Mouse (Mus musculus) hindbrain, embryonic 14.5 days (tissue): ENCODE results near the gene Brca1. TPM values are rescaled to one million over a fixed set of nuclear protein-coding genes. Genes with fewer than 3 reads are reported as not detected.

Experiments
- ATAC-seq: fragments of 200-750 bp; cut with Nextera tagmentation; 2 replicates; pipeline ENCODE4 v1.8.0; 2017; ENCODE audit warnings: moderate number of reproducible peaks, mild to moderate bottlenecking, moderate TSS enrichment, moderate library complexity; ENCODE audit not compliant: low FRiP score
- DNase-seq: peaks from one replicate; pipeline ENCODE4 v3.0.0-alpha.2; 2015; ENCODE audit warnings: low spot score
- H3K27ac ChIP-seq: fragments of 300-500 bp; sonication (generic); 2 replicates; pipeline ENCODE4 v1.5.1; 2014; ENCODE audit warnings: mild to moderate bottlenecking, moderate library complexity
- H3K27me3 ChIP-seq: fragments of 300-500 bp; sonication (generic); 2 replicates; pipeline ENCODE4 v1.6.1; 2014; ENCODE audit warnings: mild to moderate bottlenecking, low read length, mixed read lengths; ENCODE audit not compliant: control insufficient read depth, insufficient read depth
- H3K36me3 ChIP-seq: fragments of 300-500 bp; sonication (generic); replicated peaks from 2 replicates; pipeline ENCODE4 v1.6.1; 2014; ENCODE audit not compliant: control insufficient read depth, insufficient read depth
- H3K4me1 ChIP-seq: fragments of 300-500 bp; sonication (generic); replicated peaks from 2 replicates; pipeline ENCODE4 v1.6.1; 2014; ENCODE audit warnings: antibody characterized with exemption, low read length, mixed read lengths; ENCODE audit not compliant: control insufficient read depth, insufficient read depth
- H3K4me2 ChIP-seq: fragments of 300-500 bp; sonication (generic); replicated peaks from 2 replicates; pipeline ENCODE4 v1.6.1; 2014; ENCODE audit warnings: mild to moderate bottlenecking, moderate library complexity
- H3K4me3 ChIP-seq: fragments of 300-500 bp; sonication (generic); replicated peaks from 2 replicates; pipeline ENCODE4 v1.5.1; 2014; ENCODE audit warnings: mild to moderate bottlenecking, low read length
- H3K9ac ChIP-seq: fragments of 300-500 bp; sonication (generic); 2 replicates; pipeline ENCODE4 v1.6.1; 2014
- H3K9me3 ChIP-seq: fragments of 300-500 bp; sonication (generic); 2 replicates; pipeline ENCODE4 v1.6.1; 2016; ENCODE audit warnings: low read length; ENCODE audit not compliant: control insufficient read depth
- WGBS: fragments of 180-500 bp; shearing (Covaris S2); extraction: QIAGEN DNeasy Blood & Tissue Kit; methylation state at CpG from one replicate; pipeline ENCODE4 v1.1.7; 2014; 5-methylcytosine and 5-hydroxymethylcytosine counted together
- polyA plus RNA-seq: library from polyadenylated mRNA; unstranded; fragments of >200 nt; fragmentation: Nextera tagmentation; extraction: Ambion mirVana; gene quantifications from 2 replicates; pipeline ENCODE4 v1.2.1, GENCODE M21; 2014

Brca1 gene
- polyA plus RNA-seq, 1 experiment from 2014 or later, result 3.2 TPM

DNA sequence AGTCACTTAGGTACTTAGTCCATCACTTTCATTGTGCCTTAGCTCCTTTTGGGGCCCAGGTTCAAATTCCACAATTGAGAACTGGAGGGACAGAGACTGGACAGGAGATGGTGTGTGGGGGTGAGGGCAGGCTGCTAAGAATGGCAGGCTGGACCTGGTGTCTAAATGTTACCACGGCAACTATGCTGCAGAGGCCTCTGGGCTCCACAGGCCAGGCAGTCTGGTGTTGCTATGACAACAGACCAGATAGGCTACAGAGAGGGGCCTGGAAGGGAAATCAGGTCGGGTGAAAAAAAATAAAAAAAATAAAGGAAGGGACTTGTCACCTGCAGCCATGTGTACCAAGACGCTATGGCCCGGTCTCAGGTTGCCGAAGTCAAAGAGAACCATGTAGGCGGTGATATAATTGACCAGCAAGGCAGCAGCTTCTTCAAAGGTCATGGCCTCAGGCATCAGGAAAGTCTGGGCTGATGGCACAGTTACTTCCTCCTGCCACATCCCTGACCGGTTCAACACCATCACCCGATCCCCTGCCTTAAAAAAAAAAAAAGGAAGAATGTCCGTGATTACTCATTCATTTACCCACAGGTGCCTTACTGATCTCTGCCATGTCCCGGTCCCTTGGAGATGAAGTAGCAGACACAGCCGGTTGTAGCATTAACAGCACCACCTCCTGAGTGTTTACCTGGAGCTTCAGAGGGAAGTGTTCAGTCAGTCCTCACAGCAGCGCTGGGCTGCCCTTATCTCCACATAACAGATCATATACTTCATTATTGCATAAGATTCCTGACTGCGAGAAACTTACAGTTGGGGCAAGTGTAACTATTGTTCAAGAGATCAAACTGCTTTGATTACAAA, 88.9 kb downstream of the Brca1 start:
- H3K9me3 ChIP-seq, result no peaks in the 10 kb centered on the region
- H3K9ac ChIP-seq, result peak overlapping the region; percentile 84; the same call in 1 of the 2 replicates
- H3K4me1 ChIP-seq, result peaks cover 34% of the 10 kb centered on the region
- peak overlapping the region; percentile 64 for H3K4me3 ChIP-seq
- 25% methylated on average over 13 of the region's 13 CpGs for WGBS
- H3K27ac ChIP-seq, result peak overlapping the region; percentile 51; the same call in 1 of the 2 replicates
- H3K27me3 ChIP-seq, result no peaks in the 10 kb centered on the region
- peaks cover 53% of the 10 kb centered on the region for H3K36me3 ChIP-seq
- peak overlapping the region; percentile 80 for H3K4me2 ChIP-seq
- DNase-seq (peak; percentile 44), ATAC-seq (no peak)

GRCm38 (mm10) chr11:101462141-101462540, 89.6 kb downstream of the Brca1 start:
- WGBS, result 54% methylated on average over 14 of the region's 14 CpGs
- Histone ChIP-seq H3K4me3 (no peak overlapping the region), H3K4me2 (peak overlapping the region; percentile 80), H3K36me3 (peaks cover 60% of the 10 kb centered on the region), H3K9ac (peak overlapping the region; percentile 84; the same call in 1 of the 2 replicates), H3K4me1 (peaks cover 34% of the 10 kb centered on the region), H3K9me3 (no peaks in the 10 kb centered on the region), H3K27me3 (no peaks in the 10 kb centered on the region), H3K27ac (peak overlapping the region; percentile 51; the same call in 1 of the 2 replicates)
- no peak for DNase-seq
- ATAC-seq, result no peak

DNA sequence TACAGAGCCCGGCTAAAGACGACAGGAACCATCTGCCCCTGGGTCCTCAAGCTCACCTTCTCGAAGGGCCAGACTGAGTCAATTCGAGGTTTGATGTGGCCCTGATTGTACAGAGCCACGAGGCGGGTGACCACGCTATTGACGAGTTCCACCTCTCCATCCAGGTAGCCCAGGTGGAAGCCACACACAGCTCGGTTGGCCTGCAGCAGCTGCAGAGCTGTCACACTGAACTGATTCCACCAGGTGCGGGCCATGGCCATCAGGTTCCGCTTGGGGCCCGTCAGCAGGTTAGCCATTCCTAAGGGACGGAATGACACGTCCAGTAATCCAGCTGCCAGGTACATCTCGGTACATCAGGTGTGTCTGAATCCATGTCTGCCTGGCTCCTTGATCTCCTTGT, 91.4 kb downstream of the Brca1 start:
- Histone ChIP-seq H3K9ac (no peak overlapping the region), H3K4me2 (no peak overlapping the region), H3K4me1 (peaks cover 27% of the 10 kb centered on the region), H3K9me3 (no peaks in the 10 kb centered on the region), H3K27ac (no peak overlapping the region), H3K36me3 (peaks cover 70% of the 10 kb centered on the region), H3K27me3 (no peaks in the 10 kb centered on the region), H3K4me3 (no peak overlapping the region)
- DNase-seq (no peak), ATAC-seq (no peak)
- WGBS, result 88% methylated on average over 15 of the region's 15 CpGs

- H3K9me3 ChIP-seq, result no peaks in the 10 kb centered on the region
- no peak overlapping the region for H3K4me3 ChIP-seq
- peaks cover 27% of the 10 kb centered on the region for H3K4me1 ChIP-seq
- H3K9ac ChIP-seq, result no peak overlapping the region
- no peak for DNase-seq
- H3K36me3 ChIP-seq, result peaks cover 70% of the 10 kb centered on the region
- H3K27ac ChIP-seq, result no peak overlapping the region
- no peak overlapping the region for H3K4me2 ChIP-seq
- no peak for ATAC-seq
- H3K27me3 ChIP-seq, result no peaks in the 10 kb centered on the region
- 44% methylated on average over 4 of the region's 6 CpGs for WGBS
These were observed 92.0 kb downstream of the Brca1 start for GRCm38 (mm10) chr11:101459716-101460115.

DNA sequence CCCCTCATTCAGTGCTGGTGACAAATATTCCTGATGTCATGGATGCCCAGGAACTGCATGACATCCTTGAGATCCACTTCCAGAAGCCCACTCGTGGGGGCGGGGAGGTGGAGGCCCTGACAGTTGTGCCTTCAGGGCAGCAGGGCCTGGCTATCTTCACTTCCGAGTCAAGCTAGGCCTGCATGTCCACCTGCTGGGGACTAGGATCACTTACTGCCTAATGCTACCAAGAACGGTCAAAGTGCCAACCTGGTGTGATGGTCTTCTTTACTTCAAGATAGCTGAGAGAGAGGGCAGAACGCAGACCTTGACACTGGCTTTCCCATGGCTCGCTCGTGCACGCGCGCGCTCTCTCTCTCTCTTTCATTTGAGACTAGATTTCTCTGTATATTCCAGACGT, 93.5 kb downstream of the Brca1 start:
- H3K4me1 ChIP-seq, result peaks cover 12% of the 10 kb centered on the region
- ATAC-seq, result no peak
- 88% methylated on average over 12 of the region's 12 CpGs for WGBS
- peaks cover 70% of the 10 kb centered on the region for H3K36me3 ChIP-seq
- H3K4me3 ChIP-seq, result no peak overlapping the region
- no peaks in the 10 kb centered on the region for H3K27me3 ChIP-seq
- no peaks in the 10 kb centered on the region for H3K9me3 ChIP-seq
- no peak overlapping the region for H3K4me2 ChIP-seq
- no peak overlapping the region for H3K9ac ChIP-seq
- DNase-seq, result no peak
- H3K27ac ChIP-seq, result no peak overlapping the region

GRCm38 (mm10) chr11:101457631-101458030, 94.1 kb downstream of the Brca1 start:
- ATAC-seq (0 out of 2 replicates have a peak, but pooled peaks have one; percentile 26), DNase-seq (no peak)
- Histone ChIP-seq H3K27ac (no peak overlapping the region), H3K9ac (no peak overlapping the region), H3K27me3 (no peaks in the 10 kb centered on the region), H3K9me3 (no peaks in the 10 kb centered on the region), H3K4me1 (peaks cover 6% of the 10 kb centered on the region), H3K36me3 (peaks cover 65% of the 10 kb centered on the region), H3K4me2 (no peak overlapping the region), H3K4me3 (no peak overlapping the region)
- 94% methylated on average over 9 of the region's 9 CpGs for WGBS

- H3K4me3 ChIP-seq, result no peak overlapping the region
- peaks cover 45% of the 10 kb centered on the region for H3K36me3 ChIP-seq
- ATAC-seq, result no peak
- H3K27me3 ChIP-seq, result no peaks in the 10 kb centered on the region
- 89% methylated on average over 7 of the region's 7 CpGs for WGBS
- H3K4me1 ChIP-seq, result no peaks in the 10 kb centered on the region
- no peak overlapping the region for H3K27ac ChIP-seq
- H3K9me3 ChIP-seq, result no peaks in the 10 kb centered on the region
- no peak overlapping the region for H3K4me2 ChIP-seq
- H3K9ac ChIP-seq, result no peak overlapping the region
- no peak for DNase-seq
These were observed 96.1 kb downstream of the Brca1 start for GRCm38 (mm10) chr11:101455627-101456026.

DNA sequence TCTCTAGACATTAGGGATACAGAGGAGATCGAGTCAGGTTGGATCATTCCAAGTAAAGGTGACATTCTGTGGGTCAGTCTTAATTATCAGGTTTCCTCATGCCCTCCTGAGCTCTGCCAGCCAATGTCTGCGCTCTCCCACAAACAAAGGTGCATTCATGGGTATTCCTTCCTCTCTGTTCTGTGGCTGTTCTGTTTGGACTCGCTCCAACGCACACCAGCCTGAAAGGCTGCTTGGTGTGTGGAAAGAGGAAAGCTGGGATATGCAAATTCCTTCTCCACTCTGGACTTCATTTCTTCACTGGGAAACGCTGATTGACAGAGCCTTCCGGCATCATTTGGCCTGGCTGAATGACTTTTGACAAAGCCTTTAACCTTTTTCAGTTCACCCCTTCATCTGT, 97.1 kb downstream of the Brca1 start:
- ATAC-seq, result peak; percentile 38; the same call in 1 of the 2 replicates
- no peak for DNase-seq

DNA sequence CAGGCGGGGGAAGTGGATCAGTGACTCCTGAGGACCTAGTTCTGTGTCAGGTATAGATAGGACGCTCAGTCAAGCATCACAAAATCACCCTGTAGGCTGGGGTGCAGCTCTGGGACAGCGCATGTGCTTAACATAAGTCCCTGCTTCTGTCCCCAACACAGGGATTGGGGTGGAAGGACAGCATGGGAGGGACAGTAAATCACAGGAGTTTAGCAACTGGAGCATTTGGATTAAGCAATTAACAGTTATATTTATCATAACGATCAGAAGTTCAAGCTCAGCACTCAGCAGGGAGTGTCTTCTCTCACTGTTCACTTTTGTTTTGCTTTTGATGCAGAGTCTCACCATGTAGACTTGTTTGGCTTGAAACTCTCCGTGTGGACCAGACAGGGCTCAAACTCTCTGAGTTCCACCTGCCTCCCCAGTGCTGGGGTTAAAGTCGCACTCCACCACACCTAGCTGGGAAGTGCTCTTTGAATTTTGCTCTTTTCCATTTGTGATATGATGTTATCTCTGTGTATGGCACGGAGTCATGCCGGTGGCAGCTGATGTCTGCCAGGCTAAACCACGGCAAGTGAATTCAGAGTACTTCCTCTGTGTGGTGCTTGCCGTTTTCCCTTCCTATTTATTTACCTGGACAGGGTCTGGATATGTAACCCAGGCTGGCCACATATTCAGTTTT, 99.5 kb downstream of the Brca1 start:
- Histone ChIP-seq H3K9me3 (no peaks in the 10 kb centered on the region), H3K36me3 (peaks cover 11% of the 10 kb centered on the region; the same call in 1 of the 2 replicates), H3K27ac (no peak overlapping the region), H3K27me3 (no peaks in the 10 kb centered on the region), H3K4me3 (no peak overlapping the region), H3K9ac (no peak overlapping the region; the same call in 1 of the 2 replicates), H3K4me1 (no peaks in the 10 kb centered on the region), H3K4me2 (no peak overlapping the region)
- DNase-seq, result no peak
- 78% methylated on average over 10 of the region's 10 CpGs for WGBS
- no peak for ATAC-seq

More for the DNA sequence above, 97.1 kb downstream of the Brca1 start:
- no peaks in the 10 kb centered on the region for H3K27me3 ChIP-seq
- H3K4me2 ChIP-seq, result no peak overlapping the region
- WGBS, result 31% methylated on average over 6 of the region's 6 CpGs
- no peak overlapping the region for H3K9ac ChIP-seq
- H3K36me3 ChIP-seq, result peaks cover 35% of the 10 kb centered on the region
- H3K4me1 ChIP-seq, result no peaks in the 10 kb centered on the region
- H3K9me3 ChIP-seq, result no peaks in the 10 kb centered on the region
- no peak overlapping the region for H3K27ac ChIP-seq
- no peak overlapping the region for H3K4me3 ChIP-seq
